Comparison of ENCODE assay signal across 8 mouse cellular contexts in the genomic region with DNA sequence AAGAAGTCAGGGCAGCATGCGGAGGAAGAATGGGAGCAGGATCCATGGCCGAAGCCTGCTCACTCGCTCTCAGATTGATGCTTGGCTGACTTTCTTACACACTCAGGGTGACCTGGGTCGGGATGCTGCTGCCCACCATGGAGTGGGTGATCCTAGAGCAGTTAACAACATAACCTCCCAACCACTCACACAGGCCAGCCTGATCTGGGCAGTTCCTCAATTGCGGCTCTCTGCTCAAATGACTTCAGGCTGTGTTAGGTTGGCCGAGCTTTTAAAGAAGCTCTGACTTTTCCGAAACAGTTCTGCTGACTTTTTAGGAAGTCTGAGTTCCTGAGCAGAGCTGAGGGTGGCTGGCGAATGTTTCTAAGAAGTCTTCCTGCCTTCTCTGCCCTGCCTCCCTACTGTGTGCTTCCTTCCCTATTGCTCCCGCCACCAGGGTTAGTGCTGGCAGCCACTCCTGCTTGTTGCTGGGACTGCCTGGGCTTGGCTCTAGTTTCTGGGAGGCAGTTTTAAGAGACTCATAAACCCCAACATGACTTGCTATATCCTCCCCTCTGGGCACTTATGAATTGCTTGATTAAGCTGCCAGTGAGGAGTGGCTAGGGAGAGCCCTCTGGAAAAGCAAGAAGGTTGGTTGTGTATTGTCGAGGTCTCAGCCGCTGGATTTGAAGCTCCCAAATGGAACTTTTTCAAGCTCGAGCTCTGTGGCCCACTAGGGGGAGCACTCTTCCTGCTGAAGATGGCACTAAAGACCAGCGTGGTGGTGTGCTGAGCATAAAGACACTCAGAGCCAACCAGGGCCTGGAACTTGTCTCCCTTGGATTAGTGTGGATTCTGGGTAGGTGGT. TPM values are rescaled to one million over a fixed set of nuclear protein-coding genes. Genes with fewer than 3 reads are reported as not detected.
DNase-seq lines count a peak whose midpoint lies in the region; ATAC-seq and TF ChIP-seq lines count a peak whose summit lies in the region.

No protein-coding gene starts in this region.

- H3K4me2 ChIP-seq in kidney, embryonic 14.5 days (replicated peaks; ENCODE audit: low read depth, low read length): no peak overlapping the region
- H3K4me2 ChIP-seq in limb, embryonic 13.5 days (replicated peaks): no peak overlapping the region
- no peak overlapping the region for H3K4me2 ChIP-seq in midbrain, embryonic 16.5 days (ENCODE audit: low read length)

- H3K4me1 ChIP-seq in cortical plate, adult 2 months (ENCODE audit: control insufficient read depth, insufficient read depth, low read length): no peaks in the 10 kb centered on the region
- H3K4me1 ChIP-seq in kidney, embryonic 14.5 days (ENCODE audit: control insufficient read depth, insufficient read depth, low read length): no peaks in the 10 kb centered on the region
- peaks cover 8% of the 10 kb centered on the region for H3K4me1 ChIP-seq in limb, embryonic 13.5 days
- no peaks in the 10 kb centered on the region for H3K4me1 ChIP-seq in midbrain, embryonic 16.5 days (ENCODE audit: control insufficient read depth, insufficient read depth, low read length)

- H3K4me3 ChIP-seq in cortical plate, adult 2 months (ENCODE audit: insufficient read depth, low read length): no peak overlapping the region
- H3K4me3 ChIP-seq in kidney, embryonic 14.5 days (ENCODE audit: low read length): no peak overlapping the region
- H3K4me3 ChIP-seq in limb, embryonic 13.5 days: no peak overlapping the region
- H3K4me3 ChIP-seq in midbrain, embryonic 16.5 days (ENCODE audit: low read depth, low read length): no peak overlapping the region

- no peak overlapping the region for H3K9ac ChIP-seq in kidney, embryonic 14.5 days (ENCODE audit: low read depth, low read length)
- H3K9ac ChIP-seq in limb, embryonic 13.5 days: no peak overlapping the region
- no peak overlapping the region for H3K9ac ChIP-seq in midbrain, embryonic 16.5 days (ENCODE audit: low read depth, low read length)

- TF ChIP-seq POLR2A in cortical plate, adult 2 months (IDR thresholded peaks at IDR 0.05; ENCODE audit: extremely low read depth, insufficient read depth, low read length): no peak

- peaks cover 16% of the 10 kb centered on the region for H3K36me3 ChIP-seq in kidney, embryonic 14.5 days (ENCODE audit: control insufficient read depth, insufficient read depth, low read length)
- H3K36me3 ChIP-seq in limb, embryonic 13.5 days: peaks cover 74% of the 10 kb centered on the region
- H3K36me3 ChIP-seq in midbrain, embryonic 16.5 days (ENCODE audit: control insufficient read depth, insufficient read depth, low read length): peaks cover 29% of the 10 kb centered on the region

- TF ChIP-seq CTCF in cortical plate, adult 2 months (IDR thresholded peaks at IDR 0.05; ENCODE audit: extremely low read depth, insufficient read depth, low read length): peak; percentile 84

- ATAC-seq in kidney, embryonic 14.5 days (ENCODE audit: low FRiP score, low TSS enrichment): peak; percentile 55; the same call in 1 of the 2 replicates
- peak; percentile 70; the same call in 1 of the 2 replicates for ATAC-seq in limb, embryonic 13.5 days (ENCODE audit: low FRiP score, low read depth)
- ATAC-seq in midbrain, embryonic 16.5 days: 0 out of 2 replicates have a peak, but pooled peaks have one; percentile 21

- 67% methylated on average over 13 of the region's 13 CpGs for WGBS in kidney, embryonic 14.5 days
- 53% methylated on average over 13 of the region's 13 CpGs for WGBS in limb, embryonic 13.5 days
- WGBS in midbrain, embryonic 16.5 days: 59% methylated on average over 13 of the region's 13 CpGs

- H3K27ac ChIP-seq in cortical plate, adult 2 months (ENCODE audit: insufficient read depth, low read length): no peak overlapping the region
- no peak overlapping the region for H3K27ac ChIP-seq in kidney, embryonic 14.5 days (ENCODE audit: low read depth, low read length)
- no peak overlapping the region for H3K27ac ChIP-seq in limb, embryonic 13.5 days
- H3K27ac ChIP-seq in midbrain, embryonic 16.5 days (ENCODE audit: low read length): no peak overlapping the region

- no peaks in the 10 kb centered on the region for H3K27me3 ChIP-seq in kidney, embryonic 14.5 days (ENCODE audit: control insufficient read depth, insufficient read depth, low read length)
- no peaks in the 10 kb centered on the region for H3K27me3 ChIP-seq in limb, embryonic 13.5 days
- H3K27me3 ChIP-seq in midbrain, embryonic 16.5 days (ENCODE audit: control insufficient read depth, insufficient read depth, low read depth, low read length): no peaks in the 10 kb centered on the region

- peak; percentile 38 to 41 for DNase-seq in urinary bladder, adult 18-20 months (ENCODE audit: low spot score in 2 of 2)
- no peak for DNase-seq in urinary bladder, postnatal 10 days (ENCODE audit: low spot score)
- peak; percentile 26 for DNase-seq in gastrocnemius, postnatal 25 days
- peak; percentile 29 to 72 for DNase-seq in spleen, postnatal 10 days (ENCODE audit: low spot score in 2 of 2)

- no peaks in the 10 kb centered on the region for H3K9me3 ChIP-seq in kidney, embryonic 14.5 days (ENCODE audit: control insufficient read depth, low read length)
- H3K9me3 ChIP-seq in limb, embryonic 13.5 days: no peaks in the 10 kb centered on the region
- H3K9me3 ChIP-seq in midbrain, embryonic 16.5 days (replicated peaks; ENCODE audit: control insufficient read depth, low read length, poor library complexity, severe bottlenecking): no peaks in the 10 kb centered on the region

RNA-seq across cellular contexts. Expression of a gene that starts 9.9 kb away (rescaled TPM):
- polyA plus RNA-seq in cortical plate, adult 2 months (2012; rRNA removed): 16.0 and 16.4 TPM in 2 replicates
- 10 to 100 TPM; 10.3 to 10.5 TPM for total RNA-seq in gastrocnemius, postnatal 25 days (2021)
- 6.6 and 11.3 TPM in 2 replicates for polyA plus RNA-seq in kidney, embryonic 14.5 days (2014; fragmentation: Nextera tagmentation; extraction: Ambion mirVana)
- 12.6 and 16.3 TPM in 2 replicates for polyA plus RNA-seq in limb, embryonic 13.5 days (2015; fragmentation: Nextera tagmentation; extraction: Ambion mirVana)
- polyA plus RNA-seq in midbrain, embryonic 16.5 days (2015; fragmentation: Nextera tagmentation; extraction: Ambion mirVana): 11.9 and 12.7 TPM in 2 replicates
